Mouse (Mus musculus): ENCODE data around the gene Slc46a2. TPM values are rescaled to one million over a fixed set of nuclear protein-coding genes. Genes with fewer than 3 reads are reported as not detected.

Gene Slc46a2
- polyA plus RNA-seq, 1 experiment from 2014 or later: not detected

- no peak overlapping the region for H3K4me2 ChIP-seq (ENCODE audit: low read length)
- no peaks in the 10 kb centered on the region for H3K27me3 ChIP-seq (ENCODE audit: control insufficient read depth, insufficient read depth, low read length)
- H3K4me1 ChIP-seq (ENCODE audit: control insufficient read depth, insufficient read depth, low read length): no peaks in the 10 kb centered on the region
- ATAC-seq (ENCODE audit: low FRiP score, low TSS enrichment): no peak
- H3K27ac ChIP-seq (replicated peaks; ENCODE audit: low read depth, low read length): no peak overlapping the region
- WGBS: 97% methylated on average over 3 of the region's 3 CpGs
- no peaks in the 10 kb centered on the region for H3K36me3 ChIP-seq (ENCODE audit: control insufficient read depth, insufficient read depth, low read length)
- no peak overlapping the region for H3K9ac ChIP-seq (replicated peaks; ENCODE audit: low read length)
- no peak overlapping the region for H3K4me3 ChIP-seq (replicated peaks; ENCODE audit: low read depth, low read length)
- no peaks in the 10 kb centered on the region for H3K9me3 ChIP-seq (ENCODE audit: control insufficient read depth, low read length)
- DNase-seq: no peak
Observed at GRCm38 (mm10) chr4:59917966-59918365, 3.1 kb upstream of the Slc46a2 start.

GRCm38 (mm10) chr4:59908785-59909184 is 6.1 kb downstream of the Slc46a2 start:
- 89% methylated on average over 2 of the region's 2 CpGs for WGBS
- ATAC-seq (ENCODE audit: low FRiP score, low TSS enrichment) (no peak), DNase-seq (no peak)

GRCm38 (mm10) chr4:59907657-59908230 is 7.1 kb downstream of the Slc46a2 start:
- Histone ChIP-seq H3K36me3 (ENCODE audit: control insufficient read depth, insufficient read depth, low read length) (no peaks in the 10 kb centered on the region), H3K9me3 (ENCODE audit: control insufficient read depth, low read length) (no peaks in the 10 kb centered on the region), H3K4me1 (ENCODE audit: control insufficient read depth, insufficient read depth, low read length) (no peaks in the 10 kb centered on the region), H3K9ac (replicated peaks; ENCODE audit: low read length) (no peak overlapping the region), H3K27ac (replicated peaks; ENCODE audit: low read depth, low read length) (no peak overlapping the region), H3K27me3 (ENCODE audit: control insufficient read depth, insufficient read depth, low read length) (no peaks in the 10 kb centered on the region), H3K4me3 (replicated peaks; ENCODE audit: low read depth, low read length) (no peak overlapping the region), H3K4me2 (ENCODE audit: low read length) (no peak overlapping the region)
- 46% methylated on average over 10 of the region's 10 CpGs for WGBS
- DNase-seq: no peak
- no peak for ATAC-seq (ENCODE audit: low FRiP score, low TSS enrichment)

More at GRCm38 (mm10) chr4:59908785-59909184, 6.1 kb downstream of the Slc46a2 start:
- Histone ChIP-seq H3K4me1 (ENCODE audit: control insufficient read depth, insufficient read depth, low read length) (no peaks in the 10 kb centered on the region), H3K9ac (replicated peaks; ENCODE audit: low read length) (no peak overlapping the region), H3K36me3 (ENCODE audit: control insufficient read depth, insufficient read depth, low read length) (no peaks in the 10 kb centered on the region), H3K4me3 (replicated peaks; ENCODE audit: low read depth, low read length) (no peak overlapping the region), H3K9me3 (ENCODE audit: control insufficient read depth, low read length) (no peaks in the 10 kb centered on the region), H3K27ac (replicated peaks; ENCODE audit: low read depth, low read length) (no peak overlapping the region), H3K4me2 (ENCODE audit: low read length) (no peak overlapping the region), H3K27me3 (ENCODE audit: control insufficient read depth, insufficient read depth, low read length) (no peaks in the 10 kb centered on the region)

GRCm38 (mm10) chr4:59907092-59907491 is 7.8 kb downstream of the Slc46a2 start:
- DNase-seq (no peak), ATAC-seq (ENCODE audit: low FRiP score, low TSS enrichment) (no peak)
- Histone ChIP-seq H3K27me3 (ENCODE audit: control insufficient read depth, insufficient read depth, low read length) (no peaks in the 10 kb centered on the region), H3K9ac (replicated peaks; ENCODE audit: low read length) (no peak overlapping the region), H3K27ac (replicated peaks; ENCODE audit: low read depth, low read length) (no peak overlapping the region), H3K4me3 (replicated peaks; ENCODE audit: low read depth, low read length) (no peak overlapping the region), H3K4me2 (ENCODE audit: low read length) (no peak overlapping the region), H3K4me1 (ENCODE audit: control insufficient read depth, insufficient read depth, low read length) (no peaks in the 10 kb centered on the region), H3K36me3 (ENCODE audit: control insufficient read depth, insufficient read depth, low read length) (no peaks in the 10 kb centered on the region), H3K9me3 (ENCODE audit: control insufficient read depth, low read length) (no peaks in the 10 kb centered on the region)
- 88% methylated on average over 6 of the region's 6 CpGs for WGBS

- Histone ChIP-seq H3K9me3 (ENCODE audit: control insufficient read depth, low read length) (no peaks in the 10 kb centered on the region), H3K4me2 (ENCODE audit: low read length) (no peak overlapping the region), H3K9ac (replicated peaks; ENCODE audit: low read length) (no peak overlapping the region), H3K4me1 (ENCODE audit: control insufficient read depth, insufficient read depth, low read length) (no peaks in the 10 kb centered on the region), H3K27me3 (ENCODE audit: control insufficient read depth, insufficient read depth, low read length) (no peaks in the 10 kb centered on the region), H3K4me3 (replicated peaks; ENCODE audit: low read depth, low read length) (no peak overlapping the region), H3K27ac (replicated peaks; ENCODE audit: low read depth, low read length) (no peak overlapping the region), H3K36me3 (ENCODE audit: control insufficient read depth, insufficient read depth, low read length) (peaks cover 19% of the 10 kb centered on the region; the same call in 1 of the 2 replicates)
- WGBS: 72% methylated on average over 6 of the region's 6 CpGs
- no peak for ATAC-seq (ENCODE audit: low FRiP score, low TSS enrichment)
- DNase-seq: no peak
Observed at GRCm38 (mm10) chr4:59902547-59902946, 12.3 kb downstream of the Slc46a2 start.

GRCm38 (mm10) chr4:59901810-59902209 is 13.0 kb downstream of the Slc46a2 start:
- DNase-seq: no peak
- H3K27me3 ChIP-seq (ENCODE audit: control insufficient read depth, insufficient read depth, low read length): no peaks in the 10 kb centered on the region
- no peak overlapping the region for H3K4me2 ChIP-seq (ENCODE audit: low read length)
- peaks cover 21% of the 10 kb centered on the region for H3K36me3 ChIP-seq (ENCODE audit: control insufficient read depth, insufficient read depth, low read length)
- ATAC-seq (ENCODE audit: low FRiP score, low TSS enrichment): no peak
- WGBS: 91% methylated on average over 6 of the region's 6 CpGs
- H3K9me3 ChIP-seq (ENCODE audit: control insufficient read depth, low read length): no peaks in the 10 kb centered on the region
- no peaks in the 10 kb centered on the region for H3K4me1 ChIP-seq (ENCODE audit: control insufficient read depth, insufficient read depth, low read length)
- H3K27ac ChIP-seq (replicated peaks; ENCODE audit: low read depth, low read length): no peak overlapping the region
- H3K9ac ChIP-seq (replicated peaks; ENCODE audit: low read length): no peak overlapping the region
- no peak overlapping the region for H3K4me3 ChIP-seq (replicated peaks; ENCODE audit: low read depth, low read length)

GRCm38 (mm10) chr4:59898521-59898919 is 16.3 kb downstream of the Slc46a2 start:
- Histone ChIP-seq H3K9me3 (ENCODE audit: control insufficient read depth, low read length) (no peaks in the 10 kb centered on the region), H3K4me2 (ENCODE audit: low read length) (no peak overlapping the region), H3K9ac (replicated peaks; ENCODE audit: low read length) (no peak overlapping the region), H3K27ac (replicated peaks; ENCODE audit: low read depth, low read length) (no peak overlapping the region), H3K36me3 (ENCODE audit: control insufficient read depth, insufficient read depth, low read length) (peaks cover 39% of the 10 kb centered on the region), H3K4me1 (ENCODE audit: control insufficient read depth, insufficient read depth, low read length) (no peaks in the 10 kb centered on the region), H3K4me3 (replicated peaks; ENCODE audit: low read depth, low read length) (no peak overlapping the region), H3K27me3 (ENCODE audit: control insufficient read depth, insufficient read depth, low read length) (no peaks in the 10 kb centered on the region)
- DNase-seq (no peak), ATAC-seq (ENCODE audit: low FRiP score, low TSS enrichment) (no peak)
- WGBS: 91% methylated on average over 9 of the region's 9 CpGs

GRCm38 (mm10) chr4:59897814-59898520 is 16.9 kb downstream of the Slc46a2 start:
- no peak for ATAC-seq (ENCODE audit: low FRiP score, low TSS enrichment)
- Histone ChIP-seq H3K4me1 (ENCODE audit: control insufficient read depth, insufficient read depth, low read length) (no peaks in the 10 kb centered on the region), H3K36me3 (ENCODE audit: control insufficient read depth, insufficient read depth, low read length) (peaks cover 42% of the 10 kb centered on the region), H3K9me3 (ENCODE audit: control insufficient read depth, low read length) (no peaks in the 10 kb centered on the region), H3K27ac (replicated peaks; ENCODE audit: low read depth, low read length) (no peak overlapping the region), H3K27me3 (ENCODE audit: control insufficient read depth, insufficient read depth, low read length) (no peaks in the 10 kb centered on the region), H3K4me3 (replicated peaks; ENCODE audit: low read depth, low read length) (no peak overlapping the region), H3K4me2 (ENCODE audit: low read length) (no peak overlapping the region), H3K9ac (replicated peaks; ENCODE audit: low read length) (no peak overlapping the region)
- 89% methylated on average over 12 of the region's 12 CpGs for WGBS
- DNase-seq: no peak

GRCm38 (mm10) chr4:59896000-59896399 is 18.9 kb downstream of the Slc46a2 start:
- H3K4me3 ChIP-seq (replicated peaks; ENCODE audit: low read depth, low read length): no peak overlapping the region
- no peak overlapping the region for H3K27ac ChIP-seq (replicated peaks; ENCODE audit: low read depth, low read length)
- no peaks in the 10 kb centered on the region for H3K27me3 ChIP-seq (ENCODE audit: control insufficient read depth, insufficient read depth, low read length)
- DNase-seq: no peak
- no peaks in the 10 kb centered on the region for H3K4me1 ChIP-seq (ENCODE audit: control insufficient read depth, insufficient read depth, low read length)
- H3K36me3 ChIP-seq (ENCODE audit: control insufficient read depth, insufficient read depth, low read length): peaks cover 42% of the 10 kb centered on the region
- 62% methylated on average over 5 of the region's 5 CpGs for WGBS
- no peaks in the 10 kb centered on the region for H3K9me3 ChIP-seq (ENCODE audit: control insufficient read depth, low read length)
- no peak for ATAC-seq (ENCODE audit: low FRiP score, low TSS enrichment)
- H3K9ac ChIP-seq (replicated peaks; ENCODE audit: low read length): no peak overlapping the region
- no peak overlapping the region for H3K4me2 ChIP-seq (ENCODE audit: low read length)
